Mouse (Mus musculus): ENCODE data around the gene Plcz1. TPM values are rescaled to one million over a fixed set of nuclear protein-coding genes. Genes with fewer than 3 reads are reported as not detected.

Plcz1 gene
- 0.06 and 0.13 TPM in 2 replicates for polyA plus RNA-seq (2015; fragmentation: Nextera tagmentation; extraction: Ambion mirVana)

- Histone ChIP-seq H3K27me3 (ENCODE audit: insufficient read depth, low read length) (no peaks in the 10 kb centered on the region), H3K9ac (replicated peaks; ENCODE audit: low read length) (no peak within 1 kb of the TSS), H3K4me2 (replicated peaks; ENCODE audit: low read depth, low read length) (no peak within 1 kb of the TSS), H3K4me3 (ENCODE audit: low read length) (no peak within 1 kb of the TSS), H3K27ac (ENCODE audit: low read length) (no peak within 1 kb of the TSS), H3K9me3 (ENCODE audit: low read length) (no peaks in the 10 kb centered on the region), H3K36me3 (ENCODE audit: insufficient read depth, low read length) (no peaks in the 10 kb centered on the region), H3K4me1 (ENCODE audit: insufficient read depth, low read length) (no peaks in the 10 kb centered on the region)
- ATAC-seq (ENCODE audit: low FRiP score, low TSS enrichment) = no peak
- 91% methylated on average over 5 of the region's 5 CpGs for WGBS
These were observed at the start of gene Plcz1 for GRCm38 (mm10) chr6:140041357-140041756. Plcz1 (minus strand) TSS chr6:140041457.

DNA sequence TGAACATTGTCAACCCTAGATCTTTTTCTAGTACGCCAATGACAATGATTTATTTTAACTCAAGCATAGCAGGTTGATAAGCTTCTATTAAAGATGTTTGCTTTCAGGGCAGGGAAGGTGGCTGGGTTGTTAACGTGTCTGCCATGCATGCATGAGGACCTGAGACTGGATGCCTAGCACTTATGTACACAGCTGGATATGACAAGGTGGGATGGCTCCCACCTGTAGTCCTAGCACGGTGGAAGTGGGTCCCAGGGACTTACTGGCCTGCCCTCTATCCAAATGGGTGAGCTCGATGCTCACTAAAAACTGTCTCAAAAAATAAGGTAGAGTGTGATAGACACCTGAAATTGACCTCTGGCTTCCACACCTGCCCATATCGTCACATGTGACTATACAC, 48.6 kb upstream of the Plcz1 start:
- Histone ChIP-seq H3K9me3 (ENCODE audit: low read length) (no peaks in the 10 kb centered on the region), H3K4me3 (ENCODE audit: low read length) (no peak overlapping the region), H3K4me1 (ENCODE audit: insufficient read depth, low read length) (no peaks in the 10 kb centered on the region), H3K9ac (replicated peaks; ENCODE audit: low read length) (no peak overlapping the region), H3K27ac (ENCODE audit: low read length) (no peak overlapping the region), H3K27me3 (ENCODE audit: insufficient read depth, low read length) (no peaks in the 10 kb centered on the region), H3K4me2 (replicated peaks; ENCODE audit: low read depth, low read length) (no peak overlapping the region), H3K36me3 (ENCODE audit: insufficient read depth, low read length) (no peaks in the 10 kb centered on the region)
- 74% methylated on average over 5 of the region's 5 CpGs for WGBS
- ATAC-seq (ENCODE audit: low FRiP score, low TSS enrichment) = no peak

GRCm38 (mm10) chr6:140081739-140082138, 40.5 kb upstream of the Plcz1 start:
- Histone ChIP-seq H3K4me2 (replicated peaks; ENCODE audit: low read depth, low read length) (no peak overlapping the region), H3K9me3 (ENCODE audit: low read length) (no peaks in the 10 kb centered on the region; the same call in 1 of the 2 replicates), H3K36me3 (ENCODE audit: insufficient read depth, low read length) (no peaks in the 10 kb centered on the region), H3K4me3 (ENCODE audit: low read length) (no peak overlapping the region), H3K9ac (replicated peaks; ENCODE audit: low read length) (no peak overlapping the region), H3K27me3 (ENCODE audit: insufficient read depth, low read length) (no peaks in the 10 kb centered on the region), H3K27ac (ENCODE audit: low read length) (no peak overlapping the region), H3K4me1 (ENCODE audit: insufficient read depth, low read length) (0 out of 2 replicates have a peak, but pooled peaks cover 4% of the 10 kb centered on the region)
- WGBS = 79% methylated on average over 3 of the region's 3 CpGs
- ATAC-seq (ENCODE audit: low FRiP score, low TSS enrichment) = peak; percentile 54

DNA sequence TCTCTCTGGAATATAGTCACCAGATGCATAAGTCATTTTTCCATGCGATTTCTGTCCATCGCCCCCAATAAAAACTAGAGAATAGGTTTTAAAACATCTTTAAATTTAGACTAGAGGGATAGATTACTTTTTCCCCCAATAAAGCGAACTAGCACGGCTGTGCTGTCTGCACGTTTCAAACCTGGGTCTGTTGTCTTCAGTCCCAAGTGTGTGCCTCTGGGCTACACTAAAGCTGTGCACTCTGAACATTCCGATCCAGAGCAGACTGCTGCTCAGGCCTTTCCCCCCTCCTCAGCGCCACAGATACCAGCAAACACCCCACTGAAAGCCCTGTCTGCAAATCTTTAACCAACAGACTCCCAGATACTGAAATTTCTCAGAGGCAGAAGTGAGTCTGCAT, 39.7 kb upstream of the Plcz1 start:
- 76% methylated on average over 7 of the region's 7 CpGs for WGBS
- H3K27ac ChIP-seq (ENCODE audit: low read length) = no peak overlapping the region
- 0 out of 2 replicates have a peak, but pooled peaks cover 4% of the 10 kb centered on the region for H3K4me1 ChIP-seq (ENCODE audit: insufficient read depth, low read length)
- H3K36me3 ChIP-seq (ENCODE audit: insufficient read depth, low read length) = no peaks in the 10 kb centered on the region
- H3K4me2 ChIP-seq (replicated peaks; ENCODE audit: low read depth, low read length) = no peak overlapping the region
- H3K9ac ChIP-seq (replicated peaks; ENCODE audit: low read length) = no peak overlapping the region
- H3K4me3 ChIP-seq (ENCODE audit: low read length) = no peak overlapping the region
- no peaks in the 10 kb centered on the region; the same call in 1 of the 2 replicates for H3K9me3 ChIP-seq (ENCODE audit: low read length)
- H3K27me3 ChIP-seq (ENCODE audit: insufficient read depth, low read length) = no peaks in the 10 kb centered on the region
- ATAC-seq (ENCODE audit: low FRiP score, low TSS enrichment) = no peak

DNA sequence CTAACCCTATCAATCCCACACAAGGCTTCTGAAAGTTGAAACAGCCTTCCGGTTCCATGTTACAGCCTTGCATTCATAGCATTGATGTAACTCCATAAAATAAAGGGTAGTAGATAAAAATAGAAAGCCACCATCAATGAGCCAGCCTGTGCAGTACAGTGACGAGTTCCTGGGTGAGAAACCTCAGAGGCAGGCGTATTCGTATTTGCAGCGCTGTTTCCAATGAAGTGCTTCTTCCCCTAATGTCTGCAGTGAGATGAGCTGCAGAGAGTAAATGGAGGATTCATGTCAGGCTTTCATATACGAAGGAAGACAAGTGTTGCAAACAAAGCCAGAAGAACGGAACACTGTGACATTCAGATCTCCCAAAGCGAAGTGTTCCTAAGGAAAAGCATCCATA, 27.9 kb upstream of the Plcz1 start:
- no peak overlapping the region for H3K4me3 ChIP-seq (ENCODE audit: low read length)
- no peaks in the 10 kb centered on the region for H3K4me1 ChIP-seq (ENCODE audit: insufficient read depth, low read length)
- no peaks in the 10 kb centered on the region for H3K27me3 ChIP-seq (ENCODE audit: insufficient read depth, low read length)
- no peak overlapping the region for H3K4me2 ChIP-seq (replicated peaks; ENCODE audit: low read depth, low read length)
- 0 out of 2 replicates have a peak, but pooled peaks cover 4% of the 10 kb centered on the region for H3K9me3 ChIP-seq (ENCODE audit: low read length)
- no peak overlapping the region for H3K9ac ChIP-seq (replicated peaks; ENCODE audit: low read length)
- no peaks in the 10 kb centered on the region for H3K36me3 ChIP-seq (ENCODE audit: insufficient read depth, low read length)
- no peak overlapping the region for H3K27ac ChIP-seq (ENCODE audit: low read length)
- 88% methylated on average over 8 of the region's 8 CpGs for WGBS
- no peak for ATAC-seq (ENCODE audit: low FRiP score, low TSS enrichment)

GRCm38 (mm10) chr6:140054271-140054928, 13.1 kb upstream of the Plcz1 start:
- Histone ChIP-seq H3K36me3 (ENCODE audit: insufficient read depth, low read length) (no peaks in the 10 kb centered on the region), H3K9ac (replicated peaks; ENCODE audit: low read length) (no peak overlapping the region), H3K27ac (ENCODE audit: low read length) (no peak overlapping the region), H3K9me3 (ENCODE audit: low read length) (no peaks in the 10 kb centered on the region), H3K4me2 (replicated peaks; ENCODE audit: low read depth, low read length) (no peak overlapping the region), H3K4me3 (ENCODE audit: low read length) (no peak overlapping the region), H3K27me3 (ENCODE audit: insufficient read depth, low read length) (no peaks in the 10 kb centered on the region), H3K4me1 (ENCODE audit: insufficient read depth, low read length) (0 out of 2 replicates have a peak, but pooled peaks cover 5% of the 10 kb centered on the region)
- WGBS = 73% methylated on average over 5 of the region's 5 CpGs
- ATAC-seq (ENCODE audit: low FRiP score, low TSS enrichment) = no peak

DNA sequence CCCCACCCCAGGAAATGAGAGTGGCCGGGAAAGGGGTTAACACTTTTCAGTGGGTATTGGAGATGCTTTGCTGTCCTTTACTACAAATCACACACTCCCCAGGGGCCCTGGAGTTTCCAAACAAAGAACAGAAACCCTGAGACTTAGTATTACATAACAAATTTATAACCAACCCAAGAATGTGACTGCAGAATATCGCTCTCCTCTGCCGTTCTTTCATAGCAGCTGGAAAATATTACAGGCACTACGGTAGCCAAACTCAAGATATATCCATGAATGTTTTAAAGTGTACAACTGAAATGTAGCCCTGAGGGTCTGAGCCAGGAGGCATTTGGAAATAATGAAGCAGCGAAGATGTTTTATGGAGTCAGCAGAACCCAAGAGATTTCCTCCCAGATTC, 10.2 kb upstream of the Plcz1 start:
- Histone ChIP-seq H3K9me3 (ENCODE audit: low read length) (no peaks in the 10 kb centered on the region), H3K4me3 (ENCODE audit: low read length) (no peak overlapping the region), H3K4me1 (ENCODE audit: insufficient read depth, low read length) (0 out of 2 replicates have a peak, but pooled peaks cover 5% of the 10 kb centered on the region), H3K4me2 (replicated peaks; ENCODE audit: low read depth, low read length) (no peak overlapping the region), H3K27ac (ENCODE audit: low read length) (no peak overlapping the region; the same call in 1 of the 2 replicates), H3K27me3 (ENCODE audit: insufficient read depth, low read length) (no peaks in the 10 kb centered on the region), H3K36me3 (ENCODE audit: insufficient read depth, low read length) (no peaks in the 10 kb centered on the region), H3K9ac (replicated peaks; ENCODE audit: low read length) (no peak overlapping the region)
- 47% methylated on average over 5 of the region's 5 CpGs for WGBS
- ATAC-seq (ENCODE audit: low FRiP score, low TSS enrichment) = peak; percentile 67; the same call in 1 of the 2 replicates

GRCm38 (mm10) chr6:140040952-140041351, 305 bp downstream of the Plcz1 start, which contains the start of gene Capza3:
Capza3 (plus strand) TSS chr6:140041252.
- H3K36me3 ChIP-seq (ENCODE audit: insufficient read depth, low read length) = no peaks in the 10 kb centered on the region
- no peak within 1 kb of the TSS for H3K4me2 ChIP-seq (replicated peaks; ENCODE audit: low read depth, low read length)
- H3K27me3 ChIP-seq (ENCODE audit: insufficient read depth, low read length) = no peaks in the 10 kb centered on the region
- no peak for ATAC-seq (ENCODE audit: low FRiP score, low TSS enrichment)
- no peaks in the 10 kb centered on the region for H3K4me1 ChIP-seq (ENCODE audit: insufficient read depth, low read length)
- no peaks in the 10 kb centered on the region for H3K9me3 ChIP-seq (ENCODE audit: low read length)
- no peak within 1 kb of the TSS for H3K9ac ChIP-seq (replicated peaks; ENCODE audit: low read length)
- no peak within 1 kb of the TSS for H3K27ac ChIP-seq (ENCODE audit: low read length)
- H3K4me3 ChIP-seq (ENCODE audit: low read length) = no peak within 1 kb of the TSS
- WGBS = 94% methylated on average over 7 of the region's 7 CpGs

DNA sequence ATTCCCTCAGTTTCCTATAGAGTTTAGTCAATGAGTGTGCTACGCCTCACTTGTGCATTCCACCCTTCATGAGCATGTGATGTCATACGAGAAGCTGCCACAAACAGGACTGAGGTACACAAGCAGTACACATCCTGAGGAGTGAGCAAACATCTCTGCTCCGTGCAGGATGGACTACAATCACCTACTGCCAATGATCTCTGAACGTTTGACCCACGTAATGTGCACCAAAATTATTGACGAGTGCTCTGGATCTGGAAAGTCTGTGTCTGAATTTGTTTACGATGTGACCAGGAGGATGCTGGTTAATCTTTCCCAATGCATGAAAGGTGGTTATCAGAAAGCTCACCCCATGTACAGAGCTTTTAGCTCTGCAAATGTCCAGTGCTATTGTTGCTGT, 16.9 kb downstream of the Plcz1 start:
- no peaks in the 10 kb centered on the region for H3K36me3 ChIP-seq (ENCODE audit: insufficient read depth, low read length)

GRCm38 (mm10) chr6:140005181-140005580, 36.1 kb downstream of the Plcz1 start:
- ATAC-seq (ENCODE audit: low FRiP score, low TSS enrichment) = no peak
- Histone ChIP-seq H3K4me2 (replicated peaks; ENCODE audit: low read depth, low read length) (no peak overlapping the region), H3K27ac (ENCODE audit: low read length) (no peak overlapping the region), H3K4me1 (ENCODE audit: insufficient read depth, low read length) (no peaks in the 10 kb centered on the region), H3K4me3 (ENCODE audit: low read length) (no peak overlapping the region), H3K36me3 (ENCODE audit: insufficient read depth, low read length) (0 out of 2 replicates have a peak, but pooled peaks cover 3% of the 10 kb centered on the region), H3K9ac (replicated peaks; ENCODE audit: low read length) (no peak overlapping the region), H3K9me3 (ENCODE audit: low read length) (peaks cover 6% of the 10 kb centered on the region), H3K27me3 (ENCODE audit: insufficient read depth, low read length) (no peaks in the 10 kb centered on the region)
- WGBS = 76% methylated on average over 3 of the region's 3 CpGs

More for the DNA sequence above, 16.9 kb downstream of the Plcz1 start:
- H3K27me3 ChIP-seq (ENCODE audit: insufficient read depth, low read length) = no peaks in the 10 kb centered on the region
- 80% methylated on average over 7 of the region's 7 CpGs for WGBS
- no peak overlapping the region for H3K4me2 ChIP-seq (replicated peaks; ENCODE audit: low read depth, low read length)
- H3K4me3 ChIP-seq (ENCODE audit: low read length) = no peak overlapping the region
- H3K9ac ChIP-seq (replicated peaks; ENCODE audit: low read length) = no peak overlapping the region
- no peak overlapping the region for H3K27ac ChIP-seq (ENCODE audit: low read length)
- no peaks in the 10 kb centered on the region for H3K9me3 ChIP-seq (ENCODE audit: low read length)
- no peaks in the 10 kb centered on the region for H3K4me1 ChIP-seq (ENCODE audit: insufficient read depth, low read length)
- no peak for ATAC-seq (ENCODE audit: low FRiP score, low TSS enrichment)
